Mouse (Mus musculus) embryonic facial prominence, embryonic 11.5 days (tissue): Measurements from ENCODE around the gene Coro1a. TPM values are rescaled to one million over a fixed set of nuclear protein-coding genes. Genes with fewer than 3 reads are reported as not detected.

Experiments used
- ATAC-seq: fragments of 200-750 bp; cut with Nextera tagmentation; replicated peaks from 2 replicates; pipeline ENCODE4 v1.8.0; 2017; ENCODE audit warnings: low read depth; ENCODE audit not compliant: insufficient number of reproducible peaks, low FRiP score, low TSS enrichment
- DNase-seq: peaks from one replicate; pipeline ENCODE4 v3.0.0-alpha.2; 2015; ENCODE audit warnings: low spot score
- H3K27ac ChIP-seq: fragments of 300-500 bp; sonication (generic); replicated peaks from 2 replicates; pipeline ENCODE4 v1.5.1; 2014; ENCODE audit warnings: mild to moderate bottlenecking, low read depth, low read length, control low read depth
- H3K27me3 ChIP-seq: fragments of 300-500 bp; sonication (generic); 2 replicates; pipeline ENCODE4 v1.6.1; 2014; ENCODE audit warnings: mild to moderate bottlenecking, low read length, moderate library complexity, mixed read lengths; ENCODE audit not compliant: control insufficient read depth, insufficient read depth
- H3K36me3 ChIP-seq: fragments of 300-500 bp; sonication (generic); replicated peaks from 2 replicates; pipeline ENCODE4 v1.6.1; 2014; ENCODE audit warnings: low read depth, mild to moderate bottlenecking, low read length, moderate library complexity, mixed read lengths; ENCODE audit not compliant: control insufficient read depth, insufficient read depth
- H3K4me1 ChIP-seq: fragments of 300-500 bp; sonication (generic); 2 replicates; pipeline ENCODE4 v1.6.1; 2014; ENCODE audit warnings: low read length, mixed read lengths; ENCODE audit not compliant: control insufficient read depth, insufficient read depth
- H3K4me2 ChIP-seq: fragments of 300-500 bp; sonication (generic); 2 replicates; pipeline ENCODE4 v1.6.1; 2014; ENCODE audit warnings: low read depth, mild to moderate bottlenecking, control low read depth, low read length, moderate library complexity
- H3K4me3 ChIP-seq: fragments of 300-500 bp; sonication (generic); 2 replicates; pipeline ENCODE4 v1.5.1; 2014; ENCODE audit warnings: low read depth, low read length, control low read depth
- H3K9ac ChIP-seq: fragments of 300-500 bp; sonication (generic); replicated peaks from 2 replicates; pipeline ENCODE4 v1.6.1; 2014; ENCODE audit warnings: mild to moderate bottlenecking, control low read depth, low read length
- H3K9me3 ChIP-seq: fragments of 300-500 bp; sonication (generic); replicated peaks from 2 replicates; pipeline ENCODE4 v1.6.1; 2016; ENCODE audit warnings: mild to moderate bottlenecking, low read length, inconsistent platforms, mixed read lengths; ENCODE audit not compliant: control insufficient read depth
- WGBS: fragments of 180-500 bp; shearing (Covaris S2); extraction: QIAGEN DNeasy Blood & Tissue Kit; methylation state at CpG from one replicate; pipeline ENCODE4 v1.1.7; 2014; 5-methylcytosine and 5-hydroxymethylcytosine counted together
- polyA plus RNA-seq: library from polyadenylated mRNA; unstranded; fragments of >200 nt; fragmentation: Nextera tagmentation; extraction: Ambion mirVana; gene quantifications from 2 replicates; pipeline ENCODE4 v1.2.1, GENCODE M21; 2014

Gene Coro1a
- polyA plus RNA-seq, 1 experiment from 2014 or later, result 37.5 TPM

GRCm38 (mm10) chr7:126702861-126703756 is 4.5 kb downstream of the Coro1a start:
- Histone ChIP-seq H3K27ac (peak overlapping the region; percentile 2; the same call in 1 of the 2 replicates), H3K36me3 (no peaks in the 10 kb centered on the region), H3K4me2 (peak overlapping the region; percentile 94), H3K9ac (no peak overlapping the region), H3K4me1 (0 out of 2 replicates have a peak, but pooled peaks cover 6% of the 10 kb centered on the region), H3K9me3 (no peaks in the 10 kb centered on the region), H3K4me3 (peak overlapping the region; percentile 52), H3K27me3 (peaks cover 2% of the 10 kb centered on the region; the same call in 1 of the 2 replicates)
- ATAC-seq (no peak), DNase-seq (no peak)
- WGBS, result 80% methylated on average over 12 of the region's 12 CpGs

- Histone ChIP-seq H3K4me2 (no peak overlapping the region; the same call in 1 of the 2 replicates), H3K4me3 (no peak overlapping the region), H3K36me3 (no peaks in the 10 kb centered on the region), H3K27ac (no peak overlapping the region), H3K9me3 (no peaks in the 10 kb centered on the region), H3K27me3 (peaks cover 2% of the 10 kb centered on the region; the same call in 1 of the 2 replicates), H3K4me1 (0 out of 2 replicates have a peak, but pooled peaks cover 6% of the 10 kb centered on the region), H3K9ac (no peak overlapping the region)
- WGBS, result 81% methylated on average over 6 of the region's 6 CpGs
- ATAC-seq, result no peak
- no peak for DNase-seq
These were observed 5.2 kb downstream of the Coro1a start for GRCm38 (mm10) chr7:126702358-126702757.

GRCm38 (mm10) chr7:126701559-126702357 is 5.8 kb downstream of the Coro1a start:
- Histone ChIP-seq H3K27me3 (peaks cover 2% of the 10 kb centered on the region; the same call in 1 of the 2 replicates), H3K4me2 (no peak overlapping the region; the same call in 1 of the 2 replicates), H3K9me3 (no peaks in the 10 kb centered on the region), H3K27ac (no peak overlapping the region), H3K4me1 (0 out of 2 replicates have a peak, but pooled peaks cover 6% of the 10 kb centered on the region), H3K36me3 (no peaks in the 10 kb centered on the region), H3K9ac (no peak overlapping the region), H3K4me3 (no peak overlapping the region)
- DNase-seq, result no peak
- 60% methylated on average over 24 of the region's 24 CpGs for WGBS
- ATAC-seq, result 0 out of 2 replicates have a peak, but pooled peaks have one; percentile 8

- Histone ChIP-seq H3K9ac (no peak overlapping the region), H3K27me3 (peaks cover 2% of the 10 kb centered on the region; the same call in 1 of the 2 replicates), H3K4me3 (no peak overlapping the region), H3K27ac (no peak overlapping the region), H3K4me2 (no peak overlapping the region), H3K9me3 (no peaks in the 10 kb centered on the region), H3K36me3 (no peaks in the 10 kb centered on the region), H3K4me1 (0 out of 2 replicates have a peak, but pooled peaks cover 6% of the 10 kb centered on the region)
- WGBS, result 0% methylated on average over 11 of the region's 11 CpGs
- peak; percentile 24; the same call in 1 of the 2 replicates for ATAC-seq
- DNase-seq, result peak; percentile 94
These were observed 6.5 kb downstream of the Coro1a start for GRCm38 (mm10) chr7:126701070-126701469.

GRCm38 (mm10) chr7:126700063-126701015 is 7.2 kb downstream of the Coro1a start:
- no peak overlapping the region for H3K4me3 ChIP-seq
- ATAC-seq (no peak), DNase-seq (no peak)
- 0 out of 2 replicates have a peak, but pooled peaks cover 6% of the 10 kb centered on the region for H3K4me1 ChIP-seq
- no peak overlapping the region for H3K4me2 ChIP-seq
- WGBS, result 86% methylated on average over 25 of the region's 25 CpGs
- no peak overlapping the region for H3K9ac ChIP-seq
- H3K27me3 ChIP-seq, result peaks cover 2% of the 10 kb centered on the region; the same call in 1 of the 2 replicates
- H3K36me3 ChIP-seq, result no peaks in the 10 kb centered on the region
- H3K27ac ChIP-seq, result no peak overlapping the region
- no peaks in the 10 kb centered on the region for H3K9me3 ChIP-seq

- Histone ChIP-seq H3K9me3 (no peaks in the 10 kb centered on the region), H3K4me1 (peaks cover 2% of the 10 kb centered on the region; the same call in 1 of the 2 replicates), H3K4me3 (no peak overlapping the region), H3K27me3 (no peaks in the 10 kb centered on the region), H3K9ac (no peak overlapping the region), H3K27ac (no peak overlapping the region), H3K36me3 (no peaks in the 10 kb centered on the region), H3K4me2 (no peak overlapping the region)
- DNase-seq (no peak), ATAC-seq (no peak)
- 95% methylated on average over 8 of the region's 8 CpGs for WGBS
These were observed 9.7 kb downstream of the Coro1a start for GRCm38 (mm10) chr7:126697838-126698237.

GRCm38 (mm10) chr7:126696886-126697285 is 10.7 kb downstream of the Coro1a start:
- H3K9me3 ChIP-seq, result no peaks in the 10 kb centered on the region
- 85% methylated on average over 3 of the region's 3 CpGs for WGBS
- H3K9ac ChIP-seq, result peak overlapping the region; percentile 1; the same call in 1 of the 2 replicates
- no peaks in the 10 kb centered on the region for H3K36me3 ChIP-seq
- peak overlapping the region; percentile 85; the same call in 1 of the 2 replicates for H3K4me3 ChIP-seq
- ATAC-seq (no peak), DNase-seq (no peak)
- peak overlapping the region; percentile 76; the same call in 1 of the 2 replicates for H3K4me2 ChIP-seq
- no peaks in the 10 kb centered on the region for H3K27me3 ChIP-seq
- no peak overlapping the region for H3K27ac ChIP-seq
- H3K4me1 ChIP-seq, result peaks cover 2% of the 10 kb centered on the region; the same call in 1 of the 2 replicates
